Mouse (Mus musculus): Measurements from ENCODE around the gene Mfsd11.
"Not testable (repeated sequence)": the region's sequence is repeated elsewhere in the genome, so short reads cannot be mapped to it uniquely, and the experiment has no call there.

Gene Mfsd11

DNA sequence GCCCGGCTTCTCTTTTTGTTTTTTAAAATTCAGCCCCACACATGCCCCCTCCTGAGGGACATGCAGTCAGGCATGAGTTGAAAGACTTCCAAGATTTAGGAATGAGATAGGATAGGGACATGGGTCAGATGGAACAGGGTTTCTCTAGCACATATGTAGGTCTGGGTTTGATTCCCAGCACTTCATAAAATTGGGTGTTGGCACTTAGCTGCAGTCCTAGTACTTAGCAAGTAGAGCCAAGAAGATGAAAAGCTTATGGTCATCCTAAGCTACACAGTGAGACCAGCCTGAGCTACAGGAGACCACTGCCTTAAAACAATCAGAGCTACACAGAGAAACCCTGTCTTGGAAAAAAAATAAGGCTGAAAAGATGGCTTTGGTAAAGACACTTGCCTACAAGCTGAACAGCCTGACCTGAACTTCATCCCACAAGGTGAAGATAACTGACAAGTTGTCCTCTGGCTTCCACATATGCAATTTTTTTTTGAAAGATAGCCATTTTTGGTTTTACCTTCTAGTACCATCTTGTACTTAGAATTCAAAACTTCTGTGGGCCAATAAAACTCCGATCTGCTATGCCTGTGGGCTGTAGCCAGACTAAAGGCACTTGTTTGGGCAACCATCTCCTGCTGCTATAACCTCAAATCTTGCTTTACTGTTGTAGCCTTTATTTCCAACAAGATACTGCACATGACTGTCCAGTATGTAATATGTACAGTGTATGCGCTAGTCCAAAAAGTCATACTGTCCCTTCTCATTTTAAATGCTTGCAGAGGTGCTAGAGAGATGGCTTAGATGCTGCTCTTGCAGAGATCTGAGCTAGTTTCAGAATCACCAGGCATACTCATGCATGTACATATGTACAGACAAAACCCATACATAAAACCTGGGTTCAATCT is 4.8 kb upstream of the Mfsd11 start:
- DNase-seq (ENCODE audit: low read depth, low spot score) = no peak

DNA sequence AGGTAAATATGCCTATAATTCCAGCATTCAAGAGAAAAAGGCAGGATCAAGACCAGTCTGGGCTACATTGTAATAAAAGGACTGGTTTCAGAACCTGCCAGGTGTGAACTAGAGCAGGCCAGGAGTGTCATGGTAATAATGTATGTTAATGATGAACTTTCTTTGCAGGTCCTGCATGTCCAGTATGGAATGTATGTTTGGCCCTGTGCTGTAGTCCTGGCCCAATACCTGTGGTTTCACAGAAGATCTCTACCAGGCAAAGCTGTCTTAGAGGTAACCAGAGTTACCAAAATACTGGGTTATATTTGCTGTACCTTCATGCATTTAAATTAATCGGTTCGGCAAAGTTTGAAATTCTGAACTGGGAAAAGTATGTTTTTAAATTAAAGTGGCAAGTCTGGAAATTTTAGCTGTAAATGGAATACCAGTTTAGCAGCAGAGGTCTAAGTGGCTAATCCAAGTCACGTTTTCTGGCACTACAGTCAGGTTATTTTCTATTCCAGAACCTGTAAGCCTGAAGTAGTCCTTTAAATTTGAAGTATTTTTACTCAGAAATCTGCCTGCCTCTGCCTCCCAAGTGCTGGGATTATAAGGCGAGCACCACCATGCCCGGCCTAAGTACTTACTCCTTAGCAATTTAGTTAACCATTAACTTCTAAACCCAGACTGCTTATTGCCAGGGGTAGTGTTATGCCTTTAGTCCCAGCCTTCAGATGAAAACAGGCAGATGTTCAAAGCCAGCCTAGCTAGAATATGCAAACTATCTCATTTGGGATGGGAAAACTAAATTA is 4.0 kb upstream of the Mfsd11 start:
- no peak for DNase-seq (ENCODE audit: low read depth, low spot score)

DNA sequence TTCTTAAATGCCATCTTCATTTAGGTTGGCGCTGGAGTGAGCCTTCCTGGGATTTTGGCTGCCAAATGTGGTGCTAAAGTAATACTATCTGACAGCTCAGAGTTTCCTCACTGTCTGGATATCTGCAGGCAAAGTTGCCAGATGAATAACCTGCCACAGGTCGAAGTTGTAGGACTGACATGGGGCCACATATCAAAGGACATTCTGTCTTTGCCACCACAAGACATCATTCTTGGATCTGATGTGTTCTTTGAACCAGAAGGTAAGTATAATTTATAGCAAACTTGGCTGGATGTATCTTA is 3.4 kb upstream of the Mfsd11 start:
- DNase-seq (ENCODE audit: low read depth, low spot score) = not testable (repeated sequence)

DNA sequence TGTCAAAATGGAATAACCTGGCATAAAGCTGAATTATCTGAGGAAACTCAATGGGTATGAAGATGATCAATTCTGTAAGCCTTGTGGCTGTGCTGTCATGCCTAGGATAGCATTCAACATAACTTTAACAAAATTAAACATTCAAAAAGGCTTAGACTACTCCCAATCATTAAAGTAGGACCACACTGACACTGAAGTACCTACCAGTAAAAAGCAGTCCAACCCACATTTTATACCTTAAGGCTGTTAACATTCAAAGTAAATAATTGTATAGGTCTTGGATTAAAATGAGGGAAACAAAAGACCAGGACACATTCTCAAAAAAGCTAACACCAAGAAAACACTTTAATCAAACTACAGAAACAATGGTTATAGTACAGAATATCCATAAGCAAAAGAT is 2.7 kb upstream of the Mfsd11 start:
- DNase-seq (ENCODE audit: low read depth, low spot score) = no peak

DNA sequence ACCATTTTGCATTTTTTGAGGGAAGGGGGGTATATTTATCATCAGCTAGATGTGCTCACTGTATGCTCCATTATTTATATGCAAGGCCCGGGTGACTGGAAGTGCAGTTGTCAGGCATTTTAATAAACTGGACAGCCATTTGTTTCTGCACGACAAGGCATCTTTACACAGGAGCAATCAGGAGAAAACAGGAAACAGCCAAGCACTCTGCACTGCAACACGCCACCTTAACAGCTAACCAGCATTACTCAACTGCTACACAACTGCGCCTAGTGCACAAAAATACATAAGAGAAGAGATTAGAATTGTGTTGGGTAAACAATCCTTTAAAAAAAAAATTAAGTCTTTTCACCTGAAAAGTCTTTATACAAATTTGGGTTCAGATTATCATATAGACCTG is 2.2 kb upstream of the Mfsd11 start:
- DNase-seq (ENCODE audit: low read depth, low spot score) = no peak

DNA sequence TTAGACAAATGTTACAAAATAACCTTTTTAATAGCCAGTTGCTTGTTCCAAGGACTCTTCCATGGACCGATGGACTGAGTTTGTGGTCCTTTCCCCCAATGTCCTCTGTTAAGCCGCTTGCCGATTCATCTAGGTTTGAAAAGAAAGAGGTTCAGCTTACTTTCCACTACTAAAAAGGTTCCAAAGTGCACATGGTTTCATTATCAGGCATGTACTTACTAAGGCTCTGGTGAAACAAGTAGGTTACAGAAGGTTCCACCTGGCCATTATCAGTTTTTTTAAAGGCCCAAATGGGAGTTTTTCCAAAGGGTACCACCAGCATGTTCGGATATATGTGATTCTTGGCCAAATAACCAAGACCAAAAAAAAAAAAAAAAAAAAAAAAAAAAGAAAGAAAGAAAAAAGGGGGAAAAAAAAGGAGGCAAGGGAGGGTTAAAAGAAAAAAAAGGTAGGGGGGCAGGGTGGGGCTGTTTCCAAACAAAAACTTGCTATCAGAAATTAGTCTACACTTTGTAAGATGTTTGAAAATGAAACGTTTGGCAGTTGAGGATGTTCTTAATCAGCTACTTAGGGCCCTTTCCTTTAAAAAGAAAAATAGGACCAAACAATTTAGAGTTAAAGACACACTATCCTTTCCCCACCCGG is 1.3 kb upstream of the Mfsd11 start:
- no peak for DNase-seq (ENCODE audit: low read depth, low spot score)

DNA sequence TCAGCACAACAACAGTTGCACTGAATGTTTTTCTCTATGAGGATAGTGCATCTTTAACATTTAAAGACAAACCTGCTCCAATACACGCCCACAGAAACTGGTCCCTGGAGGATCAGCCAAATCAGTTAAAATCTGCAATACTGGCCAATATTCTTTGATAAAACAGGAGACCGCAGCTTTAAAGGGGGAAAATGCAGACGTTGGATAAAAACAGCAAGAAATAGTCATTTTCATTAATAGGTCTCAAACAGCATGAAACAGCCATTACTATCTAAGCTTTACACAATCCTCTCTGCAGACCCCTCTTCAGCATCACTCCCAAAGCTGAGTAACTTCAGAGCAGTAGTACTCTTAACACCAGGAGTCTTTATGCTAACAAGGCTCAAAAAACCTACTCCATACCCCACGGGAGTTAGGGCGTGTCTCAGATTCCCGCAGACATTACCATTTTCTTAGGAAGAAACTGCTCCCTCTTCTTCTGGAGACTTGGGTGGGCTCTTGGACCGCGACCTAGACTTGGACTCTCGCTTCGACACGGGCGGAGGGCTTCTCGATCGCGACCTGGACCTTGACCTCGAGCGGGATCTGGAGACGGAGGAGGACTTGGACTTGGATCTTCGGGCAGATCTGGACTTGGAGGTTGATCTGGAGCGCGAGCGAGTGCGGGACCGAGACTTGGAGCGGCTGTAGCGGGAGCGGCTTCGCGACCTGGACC is 507 bp upstream of the Mfsd11 start:
- no peak for DNase-seq (ENCODE audit: low read depth, low spot score)

DNA sequence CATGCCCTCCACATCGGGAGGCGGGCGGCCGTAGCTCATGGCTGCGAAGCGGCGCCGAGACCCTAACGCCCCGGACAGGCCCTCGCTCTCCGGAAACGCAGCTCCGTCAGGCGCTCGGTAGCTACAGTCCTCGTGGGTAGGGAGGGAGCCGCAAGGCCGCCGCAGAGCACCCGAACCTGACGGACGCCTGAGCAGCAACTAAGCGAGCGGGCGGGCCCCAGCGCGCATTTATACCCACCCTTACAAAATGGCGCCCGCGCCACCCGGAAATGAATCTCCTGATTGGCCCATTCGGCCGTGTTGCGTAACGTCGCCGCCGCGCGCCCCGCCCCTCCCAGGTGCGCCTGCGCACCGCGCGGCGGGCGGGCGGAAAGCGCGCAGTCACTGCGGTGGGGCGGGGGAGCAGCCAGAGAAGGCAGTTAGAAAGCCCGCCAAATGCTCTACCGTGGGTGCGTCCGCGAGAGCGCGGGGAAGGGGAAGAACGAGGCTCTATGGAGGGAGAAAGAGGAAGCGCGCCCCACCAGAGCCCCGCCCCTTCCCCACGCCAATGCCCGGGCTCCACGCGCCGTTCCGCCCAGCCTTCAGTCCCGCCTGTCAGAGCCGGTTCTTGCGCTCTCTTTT is 761 bp downstream of the Mfsd11 start, which contains the start of gene Srsf2:
Gene Srsf2, minus strand, starts transcription at position 204 of the 621 bp plus-strand sequence.
- peak; percentile 86 for DNase-seq (ENCODE audit: low read depth, low spot score)

DNA sequence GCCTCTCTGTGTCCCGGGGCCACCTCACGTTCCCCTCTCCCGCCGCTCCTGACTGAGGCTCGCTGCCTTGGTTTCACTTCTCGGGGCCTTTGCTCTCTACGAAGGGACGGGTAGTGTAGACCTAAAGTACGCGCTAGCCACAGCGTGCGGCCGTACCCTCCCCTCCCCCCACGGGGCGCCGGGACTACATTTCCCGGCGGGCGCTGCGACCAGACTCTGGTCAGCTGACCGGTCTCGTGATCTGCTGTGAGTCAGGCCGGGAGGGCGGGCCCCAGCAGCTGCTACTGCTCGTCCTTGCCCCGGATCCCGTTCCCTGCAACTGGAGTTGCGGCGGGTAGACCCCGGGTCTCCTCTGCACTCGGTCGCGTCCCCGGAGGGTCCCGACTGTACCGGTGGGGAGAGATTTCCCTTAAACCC is 1.3 kb downstream of the Mfsd11 start:
- DNase-seq (ENCODE audit: low read depth, low spot score) = peak; percentile 95

DNA sequence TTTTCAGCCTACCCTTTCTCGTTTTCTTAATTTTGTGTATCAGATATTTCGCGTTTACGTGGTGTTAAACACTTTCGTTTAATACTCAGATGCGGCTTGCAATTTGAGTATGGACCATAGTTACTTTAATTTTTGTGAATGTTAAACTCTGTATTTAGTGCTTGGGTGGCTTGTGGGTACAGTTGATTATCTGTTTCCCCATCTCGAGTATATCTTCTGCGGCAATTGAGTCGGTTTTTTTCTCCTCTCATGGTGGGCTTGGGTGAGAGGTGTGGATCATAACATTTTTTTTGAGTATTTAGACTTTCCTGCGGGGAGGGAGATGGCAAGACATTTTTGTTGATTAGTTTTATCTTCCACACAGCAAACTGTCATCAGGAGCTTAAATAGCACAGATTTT is 2.0 kb downstream of the Mfsd11 start:
- DNase-seq (ENCODE audit: low read depth, low spot score) = no peak

DNA sequence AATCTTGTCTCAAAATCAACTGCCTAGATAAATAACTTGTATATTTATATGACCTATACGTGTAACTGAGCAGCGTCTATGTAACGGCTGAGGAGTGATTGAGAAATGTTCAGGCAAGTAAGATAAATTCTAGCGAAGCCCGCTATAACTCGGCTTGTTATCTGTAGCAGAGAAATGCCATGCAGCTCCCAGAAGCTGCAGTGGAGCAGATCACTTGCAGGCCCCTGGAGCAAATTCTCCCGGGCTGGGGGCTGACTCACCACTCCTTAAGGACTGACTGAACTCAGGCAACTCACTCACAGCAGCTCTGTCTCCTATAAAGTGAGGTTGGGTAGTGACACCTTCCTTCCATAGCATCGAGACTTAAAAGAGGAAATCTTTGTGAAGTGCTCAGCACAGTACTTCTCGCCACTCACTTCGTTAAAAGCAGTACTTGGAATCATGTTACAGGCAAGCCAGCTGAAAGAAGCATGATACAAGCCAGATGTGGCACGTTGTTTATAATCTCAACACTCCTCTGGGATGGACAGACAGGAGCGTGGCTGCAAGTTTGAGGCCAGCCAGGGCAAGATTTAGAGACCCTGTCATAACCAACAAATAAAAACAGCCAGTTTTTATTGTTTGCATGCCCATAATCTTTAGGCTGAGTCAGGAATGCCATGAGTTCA is 5.1 kb downstream of the Mfsd11 start:
- no peak for DNase-seq (ENCODE audit: low read depth, low spot score)

DNA sequence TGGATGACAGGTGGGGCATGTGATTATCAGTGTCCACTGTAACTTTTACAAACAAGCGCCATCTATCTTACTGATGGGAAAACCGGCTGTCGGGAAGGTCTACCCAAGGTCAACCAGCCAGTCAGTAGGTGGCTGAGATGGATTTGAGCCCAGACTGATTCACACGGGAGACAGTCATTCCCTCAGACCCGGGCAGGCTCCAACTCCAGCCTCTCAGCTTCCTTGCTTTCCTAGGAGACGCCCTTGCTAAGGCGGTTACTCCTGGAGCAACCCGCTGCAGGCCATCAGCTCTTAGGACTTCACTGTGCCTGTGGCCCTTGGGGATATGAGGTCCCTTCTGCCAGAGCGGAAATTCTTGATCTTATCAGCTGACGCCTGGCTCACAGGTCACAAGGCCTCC is 12.2 kb downstream of the Mfsd11 start:
- no peak for DNase-seq (ENCODE audit: low read depth, low spot score)

DNA sequence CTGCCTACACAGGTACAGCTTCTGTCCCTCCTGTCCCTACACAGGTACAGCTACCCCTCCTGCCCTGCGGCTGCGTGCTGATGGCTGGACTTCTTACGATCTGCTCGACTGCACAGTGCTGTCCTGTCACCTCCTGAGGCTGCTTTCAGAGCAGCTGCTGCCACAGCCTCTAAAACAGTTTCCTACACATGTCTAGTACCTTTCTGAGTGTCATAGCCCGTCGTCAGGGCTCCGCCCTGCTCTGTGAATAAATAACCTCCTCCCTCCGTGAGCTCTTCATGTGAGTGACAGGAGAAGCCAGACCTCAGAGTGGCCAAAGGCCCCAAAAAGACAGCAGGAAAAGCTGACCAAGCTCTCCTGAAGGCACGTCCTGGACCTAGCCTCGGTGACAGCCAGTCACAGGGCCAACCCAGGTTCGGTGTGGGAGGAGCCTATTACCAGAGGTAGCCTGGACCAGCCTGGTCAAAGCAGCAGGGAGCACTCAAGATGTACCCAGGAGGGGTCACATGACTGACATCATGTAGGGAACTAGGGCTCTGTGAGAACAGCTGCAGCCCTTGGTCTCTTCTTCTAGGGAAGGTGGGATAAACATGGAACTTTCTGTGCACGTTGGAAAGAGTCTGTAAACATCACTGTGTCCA is 13.8 kb downstream of the Mfsd11 start:
- DNase-seq (ENCODE audit: low read depth, low spot score) = no peak

DNA sequence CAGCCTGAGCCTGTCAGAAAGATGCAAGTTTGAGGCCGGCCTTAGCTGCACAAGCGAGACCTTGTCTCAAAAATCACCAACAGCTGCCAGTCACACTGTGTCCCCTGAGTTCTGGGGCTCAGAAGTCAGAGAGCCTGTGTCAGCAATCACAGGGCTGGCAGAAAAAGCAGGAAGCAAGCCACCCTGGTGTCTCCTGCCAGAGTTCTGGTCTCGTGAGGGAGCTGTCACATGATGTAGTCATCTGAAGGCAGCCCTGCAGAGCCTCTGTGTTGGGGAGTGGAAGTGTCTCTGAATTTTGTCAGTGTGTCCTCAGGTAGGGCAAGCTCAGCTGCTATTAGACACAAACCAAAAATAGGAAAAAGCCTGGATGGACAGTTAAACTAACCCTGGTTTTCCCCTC is 15.9 kb downstream of the Mfsd11 start:
- no peak for DNase-seq (ENCODE audit: low read depth, low spot score)

DNA sequence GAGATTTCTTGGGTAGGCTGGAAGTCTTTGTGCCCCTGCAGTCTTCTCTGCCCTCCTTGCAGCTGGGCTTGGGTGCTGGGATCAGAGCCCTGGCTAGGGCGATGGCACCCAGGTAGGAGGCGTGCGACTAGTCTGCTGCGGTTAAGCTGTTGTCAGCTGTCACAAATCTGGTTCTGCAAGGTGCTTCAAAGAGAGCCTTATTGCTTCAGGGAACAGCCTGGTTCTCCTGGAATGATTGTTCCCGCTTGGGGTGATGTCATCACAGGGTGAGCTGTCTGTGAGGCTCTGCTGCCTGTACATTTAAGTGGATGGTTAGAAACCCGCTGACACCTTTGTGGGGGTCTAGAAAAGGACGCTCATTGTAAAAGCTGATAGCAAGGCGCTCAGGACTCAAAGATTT is 17.0 kb downstream of the Mfsd11 start:
- no peak for DNase-seq (ENCODE audit: low read depth, low spot score)

DNA sequence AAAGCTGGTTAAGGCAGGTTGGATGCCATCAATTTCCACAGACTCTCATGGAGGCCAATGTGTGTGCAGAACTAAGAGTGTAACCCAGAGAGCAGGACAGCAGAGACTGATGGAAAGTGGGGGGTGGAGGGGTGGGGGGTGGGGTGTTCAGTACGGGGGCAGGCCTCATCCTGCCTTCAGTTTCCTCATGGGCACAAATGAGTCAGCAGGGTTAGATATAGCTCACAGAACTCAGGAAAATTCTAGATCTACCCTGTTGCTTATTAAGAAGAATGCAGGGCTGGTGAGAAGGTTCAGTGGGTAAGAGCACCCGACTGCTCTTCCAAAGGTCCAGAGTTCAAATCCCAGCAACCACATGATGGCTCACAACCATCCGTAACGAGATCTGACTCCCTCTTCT is 17.4 kb downstream of the Mfsd11 start:
- DNase-seq (ENCODE audit: low read depth, low spot score) = no peak

DNA sequence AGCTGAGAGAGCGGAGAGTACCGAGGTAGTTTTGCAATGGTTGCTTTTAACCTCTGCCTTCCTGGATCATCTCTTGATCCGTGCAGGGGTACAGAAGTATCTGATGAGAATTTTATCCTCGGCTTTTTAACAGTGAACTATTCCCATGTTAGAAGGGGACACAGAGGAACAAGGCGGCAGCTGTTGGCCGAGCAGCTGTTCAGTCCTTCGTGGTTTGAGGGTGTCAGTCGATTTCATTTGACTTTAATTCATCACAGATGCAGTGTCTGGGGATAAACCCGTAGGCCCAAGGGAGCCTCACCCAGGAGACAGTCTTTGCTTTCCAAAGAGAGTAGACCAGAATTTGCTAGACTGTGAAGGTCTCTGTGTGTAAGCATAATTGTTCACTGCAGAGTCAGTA is 19.3 kb downstream of the Mfsd11 start:
- DNase-seq (ENCODE audit: low read depth, low spot score) = no peak

DNA sequence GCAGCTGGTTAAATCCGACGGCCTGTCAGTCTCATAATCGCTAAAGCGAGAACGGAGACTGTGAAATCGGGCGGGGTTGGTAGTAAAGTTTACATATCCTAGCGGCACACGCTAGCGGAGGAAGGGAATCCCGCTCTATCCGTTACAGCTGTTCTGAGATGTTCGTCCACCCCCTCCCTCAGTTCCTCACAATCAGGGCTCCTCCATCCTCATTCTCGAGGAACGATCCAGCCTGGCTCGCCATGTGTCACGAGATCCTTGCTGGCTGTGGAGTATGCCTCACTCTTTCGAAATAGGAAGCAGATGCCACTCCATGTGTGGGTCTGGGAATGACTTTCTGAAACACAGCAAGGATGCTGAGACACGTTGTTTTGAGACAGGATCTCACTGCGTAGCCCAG is 21.7 kb downstream of the Mfsd11 start:
- DNase-seq (ENCODE audit: low read depth, low spot score) = no peak

DNA sequence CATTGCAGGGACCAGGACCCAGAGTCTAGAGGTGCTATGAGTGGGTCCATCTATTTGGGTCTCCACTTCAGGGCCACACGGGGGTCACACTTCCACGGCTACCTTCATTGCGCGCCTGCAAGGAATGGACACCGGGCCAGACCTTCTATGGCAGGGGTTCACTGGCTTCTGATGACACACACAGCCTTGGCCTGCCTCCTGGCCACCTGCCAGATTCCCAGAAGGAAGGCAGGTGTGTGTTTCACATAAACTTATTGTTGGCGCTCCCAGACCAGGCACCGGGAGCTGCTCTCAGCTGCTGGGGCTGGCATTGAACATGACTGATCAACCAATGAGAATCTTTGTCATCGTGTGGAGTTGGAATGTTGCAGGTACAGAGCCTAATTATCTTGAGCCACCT is 26.2 kb downstream of the Mfsd11 start:
- no peak for DNase-seq (ENCODE audit: low read depth, low spot score)

DNA sequence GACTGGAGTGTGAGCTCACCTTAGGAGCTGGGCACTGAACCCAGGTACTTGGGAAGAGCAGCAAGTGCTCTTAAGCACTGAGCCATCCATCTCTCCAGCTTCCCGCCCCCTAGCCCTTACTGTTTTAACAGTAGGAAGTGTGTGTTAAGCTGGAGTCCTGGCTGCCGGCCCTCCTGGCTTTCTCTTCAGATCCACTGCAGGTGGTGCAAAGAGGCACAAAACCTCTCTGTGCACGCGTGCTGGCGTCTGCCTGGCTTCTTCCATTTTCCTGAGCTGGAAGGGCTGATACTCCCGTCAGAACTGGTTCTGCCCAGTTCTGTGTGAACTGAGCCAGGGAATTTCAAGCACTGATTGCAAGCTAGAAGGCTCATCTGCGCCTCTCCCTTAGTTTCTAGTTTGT is 28.6 kb downstream of the Mfsd11 start:
- DNase-seq (ENCODE audit: low read depth, low spot score) = no peak
